Mouse (Mus musculus): Measurements from ENCODE around the gene Pitpnm1. TPM values are rescaled to one million over a fixed set of nuclear protein-coding genes. Genes with fewer than 3 reads are reported as not detected.
"Not testable (repeated sequence)": the region's sequence is repeated elsewhere in the genome, so short reads cannot be mapped to it uniquely, and the experiment has no call there.

The Pitpnm1 gene
- total RNA-seq, 2 experiments from 2014 or later: 173 to 180 TPM

- DNase-seq (ENCODE audit: low spot score in 2 of 2): no peak
- no peak within 1 kb of the TSS for H3K27ac ChIP-seq
- H3K4me3 ChIP-seq: no peak within 1 kb of the TSS
- no peak for TF ChIP-seq CTCF (conservative IDR thresholded peaks at IDR 0.05)
Observed at GRCm38 (mm10) chr19:4059069-4059740, 40.6 kb upstream of the Pitpnm1 start, which contains the start of gene Gstp3. Gene Gstp3, minus strand, starts transcription at chr19:4059569.

- H3K27ac ChIP-seq; H3K4me3 ChIP-seq; DNase-seq (ENCODE audit: low spot score in 2 of 2): not testable (repeated sequence)
Observed at GRCm38 (mm10) chr19:4060044-4060898, 39.5 kb upstream of the Pitpnm1 start.

DNA sequence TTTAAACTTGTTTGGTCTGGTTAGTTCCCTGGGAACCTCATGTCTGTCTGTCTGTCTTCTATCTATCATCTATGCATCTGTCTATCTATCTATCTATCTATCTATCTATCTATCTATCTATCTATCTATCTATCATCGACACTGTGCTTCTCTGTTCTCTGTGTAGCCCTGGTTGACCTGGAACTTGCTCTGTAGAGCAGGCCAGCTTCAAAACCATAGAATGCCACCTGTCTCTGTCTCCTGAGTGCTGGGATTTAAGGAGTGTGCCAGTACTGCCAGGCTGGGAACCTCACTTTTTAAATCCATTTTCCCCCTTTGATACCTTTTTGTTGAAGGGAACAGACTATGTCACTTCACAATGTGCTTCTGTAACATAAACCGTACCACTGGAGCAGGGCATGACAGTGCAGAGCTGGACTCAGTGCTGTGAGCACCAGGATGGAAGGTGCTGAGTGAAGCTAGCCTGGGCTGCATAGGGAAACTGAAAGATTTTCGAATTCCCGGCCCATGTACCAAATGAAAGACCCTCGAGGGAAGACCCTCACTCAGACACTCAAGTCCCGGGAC is 38.8 kb upstream of the Pitpnm1 start:
- no peak overlapping the region for H3K4me3 ChIP-seq
- TF ChIP-seq CTCF (conservative IDR thresholded peaks at IDR 0.05): no peak
- DNase-seq (ENCODE audit: low spot score in 2 of 2): no peak
- no peak overlapping the region for H3K27ac ChIP-seq

DNA sequence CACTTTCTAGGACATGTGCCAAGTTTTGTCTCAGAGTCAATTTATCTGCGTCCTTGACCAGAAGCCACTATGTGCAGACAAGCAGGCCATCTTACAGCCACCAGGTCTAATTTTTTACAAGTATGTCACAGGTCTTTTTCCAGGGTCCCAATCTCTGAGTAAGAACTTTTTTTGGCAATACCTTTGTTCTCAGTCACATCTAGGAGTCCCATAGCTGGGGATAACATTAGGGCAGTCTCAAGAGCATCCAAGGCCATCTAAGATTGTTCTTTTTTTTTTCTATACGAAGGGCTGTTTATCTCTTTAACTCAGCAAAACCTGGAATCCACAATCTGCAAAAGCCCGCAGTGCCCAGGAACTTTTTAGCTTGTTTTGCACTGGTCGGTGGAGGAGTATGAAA is 36.4 kb upstream of the Pitpnm1 start:
- H3K27ac ChIP-seq; DNase-seq (ENCODE audit: low spot score in 2 of 2); H3K4me3 ChIP-seq: not testable (repeated sequence)

- not testable (repeated sequence) for DNase-seq (ENCODE audit: low spot score in 2 of 2); H3K4me3 ChIP-seq
Observed at GRCm38 (mm10) chr19:4064501-4064900, 35.3 kb upstream of the Pitpnm1 start.

GRCm38 (mm10) chr19:4066280-4066679 is 33.5 kb upstream of the Pitpnm1 start:
- no peak overlapping the region for H3K27ac ChIP-seq
- no peak overlapping the region for H3K4me3 ChIP-seq
- TF ChIP-seq CTCF (conservative IDR thresholded peaks at IDR 0.05): no peak
- DNase-seq (ENCODE audit: low spot score in 2 of 2): no peak

More at GRCm38 (mm10) chr19:4064501-4064900, 35.3 kb upstream of the Pitpnm1 start:
- H3K27ac ChIP-seq: not testable (repeated sequence)

DNA sequence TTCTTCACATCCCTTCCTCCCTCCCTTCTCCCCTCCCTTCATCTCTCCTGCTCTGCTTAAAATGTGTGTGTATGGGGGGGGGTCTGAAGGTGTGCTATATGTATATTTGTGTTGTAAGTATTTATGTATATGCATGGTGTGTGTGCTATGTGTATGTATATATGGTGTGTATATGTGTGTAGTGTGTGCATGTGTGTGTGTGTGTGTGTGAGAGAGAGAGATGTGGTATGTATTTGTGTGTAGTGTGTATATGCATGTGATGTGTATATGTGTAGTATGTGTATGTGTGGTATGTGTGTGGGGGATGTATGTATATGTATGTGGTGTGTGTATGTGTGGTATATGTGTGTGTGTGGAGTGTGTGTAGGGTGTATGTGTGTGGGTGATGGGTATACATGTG is 32.9 kb upstream of the Pitpnm1 start:
- TF ChIP-seq CTCF (conservative IDR thresholded peaks at IDR 0.05): no peak
- no peak for DNase-seq (ENCODE audit: low spot score in 2 of 2)
- H3K4me3 ChIP-seq: no peak overlapping the region
- H3K27ac ChIP-seq: no peak overlapping the region

DNA sequence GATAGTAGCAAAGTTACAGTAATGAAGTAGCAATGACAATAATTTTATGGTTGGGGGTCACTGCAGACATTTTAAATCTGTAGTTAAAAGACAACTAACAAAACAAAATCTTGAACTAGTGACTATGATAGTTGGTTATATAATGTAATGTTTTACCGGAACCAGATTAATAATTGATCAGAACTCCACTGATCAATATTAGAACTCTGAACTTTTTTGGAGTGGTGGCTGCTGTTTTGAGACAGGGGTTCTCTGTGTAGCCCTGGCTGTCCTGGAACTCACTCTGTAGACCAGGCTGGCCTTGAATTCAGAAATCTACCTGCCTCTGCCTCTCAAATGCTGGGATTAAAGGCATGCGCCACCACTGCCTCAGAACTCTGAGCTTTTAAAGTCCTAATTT is 31.6 kb upstream of the Pitpnm1 start:
- DNase-seq (ENCODE audit: low spot score in 2 of 2); H3K27ac ChIP-seq: not testable (repeated sequence)

DNA sequence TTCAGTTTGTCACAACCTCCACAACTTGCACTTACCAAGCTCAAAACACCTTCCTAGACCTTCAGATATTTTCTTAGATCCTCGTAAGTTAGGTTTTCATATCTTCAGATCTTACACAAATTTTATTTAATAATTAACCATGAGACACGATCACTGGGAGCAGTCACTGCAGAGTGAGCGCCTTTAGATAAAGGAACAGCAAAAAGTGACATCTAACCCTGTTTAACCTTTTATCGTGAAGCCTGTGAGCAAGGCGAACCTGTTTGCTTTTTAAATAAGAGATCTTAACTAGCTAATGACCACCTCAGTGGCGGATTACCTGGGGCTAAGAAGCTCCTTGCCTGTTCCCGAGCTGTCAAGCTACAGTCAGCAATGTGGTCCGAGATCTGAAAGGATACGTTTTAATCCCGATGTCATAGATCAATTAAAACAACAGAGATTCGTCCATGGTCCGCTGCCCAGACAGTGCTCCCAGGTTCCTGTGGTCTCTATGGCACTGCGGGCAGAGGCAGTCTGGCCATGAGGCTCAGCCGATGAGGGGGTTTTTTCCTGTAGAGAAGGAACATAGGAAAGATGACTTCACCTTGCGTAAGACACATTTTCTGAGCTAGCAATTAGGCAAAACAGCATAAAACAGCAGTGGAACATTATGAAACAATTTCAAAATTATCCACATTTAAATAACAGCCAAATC is 30.9 kb upstream of the Pitpnm1 start:
- Histone ChIP-seq H3K4me3 (no peak overlapping the region), H3K27ac (no peak overlapping the region)
- no peak for DNase-seq (ENCODE audit: low spot score in 2 of 2)
- no peak for TF ChIP-seq CTCF (conservative IDR thresholded peaks at IDR 0.05)

More for the DNA sequence above, 31.6 kb upstream of the Pitpnm1 start:
- not testable (repeated sequence) for H3K4me3 ChIP-seq

- no peak for TF ChIP-seq CTCF (conservative IDR thresholded peaks at IDR 0.05)
- no peak overlapping the region for H3K4me3 ChIP-seq
- H3K27ac ChIP-seq: no peak overlapping the region
- no peak for DNase-seq (ENCODE audit: low spot score in 2 of 2)
Observed at GRCm38 (mm10) chr19:4070311-4070710, 29.5 kb upstream of the Pitpnm1 start.

GRCm38 (mm10) chr19:4070756-4071155 is 29.0 kb upstream of the Pitpnm1 start:
- no peak for DNase-seq (ENCODE audit: low spot score in 2 of 2)
- Histone ChIP-seq H3K27ac (no peak overlapping the region), H3K4me3 (no peak overlapping the region)
- no peak for TF ChIP-seq CTCF (conservative IDR thresholded peaks at IDR 0.05)

GRCm38 (mm10) chr19:4071406-4071805 is 28.4 kb upstream of the Pitpnm1 start:
- TF ChIP-seq CTCF (conservative IDR thresholded peaks at IDR 0.05): no peak
- Histone ChIP-seq H3K4me3 (no peak overlapping the region), H3K27ac (no peak overlapping the region)
- no peak for DNase-seq (ENCODE audit: low spot score in 2 of 2)

Measured in layer of hippocampus, adult 2 months (tissue).